Mouse (Mus musculus): ENCODE results near the gene Adam15. TPM values are rescaled to one million over a fixed set of nuclear protein-coding genes. Genes with fewer than 3 reads are reported as not detected.

Adam15 gene
- polyA plus RNA-seq, 1 experiment from 2014 or later, result 78.2 TPM

DNA sequence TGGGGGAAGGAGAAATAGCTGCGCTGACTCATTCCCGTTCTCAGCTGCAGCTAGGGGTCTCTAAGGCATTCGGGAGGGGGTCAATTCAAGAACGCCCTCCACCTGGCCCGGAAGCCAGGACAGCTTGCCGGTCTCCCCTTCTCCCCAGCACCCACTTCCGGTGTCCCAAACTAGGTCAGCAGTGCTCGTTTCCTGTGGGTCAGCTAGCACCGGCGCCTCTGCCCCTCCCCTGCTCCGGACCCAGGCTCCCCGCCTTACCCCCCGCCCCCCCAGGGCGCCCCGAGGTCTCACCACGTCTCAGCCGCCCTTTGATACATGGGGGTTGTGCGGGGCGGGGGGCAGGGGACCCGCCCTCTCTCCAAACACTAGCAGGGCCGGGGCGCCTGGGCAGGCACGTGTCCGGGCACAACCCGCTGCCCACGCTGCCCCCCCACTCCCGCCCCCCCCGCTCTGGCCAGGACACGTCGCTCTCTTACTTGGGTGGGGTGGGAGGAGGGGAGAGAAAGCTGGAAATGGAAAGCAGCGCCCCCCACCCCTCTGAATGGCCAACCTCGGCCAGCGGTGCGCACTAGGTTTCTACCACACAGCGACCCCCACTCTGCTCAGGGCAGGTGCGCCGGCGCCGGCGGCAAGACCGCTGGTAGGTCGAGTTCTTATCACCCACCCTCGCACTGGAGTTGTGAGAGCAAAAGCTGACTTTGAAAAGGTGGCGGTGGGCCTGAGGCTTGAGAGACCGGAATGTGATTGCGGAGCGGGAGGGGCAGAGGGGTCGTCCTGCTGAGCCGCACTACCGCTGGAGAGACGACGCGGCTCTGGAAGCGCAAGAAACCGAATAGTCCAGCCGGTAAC lies 42.1 kb upstream of the Adam15 start:
- under 1% methylated on average over 44 of the region's 56 CpGs for WGBS
- peaks cover 25% of the 10 kb centered on the region for H3K27me3 ChIP-seq (ENCODE audit: control insufficient read depth, insufficient read depth, low read depth, low read length)
- H3K9ac ChIP-seq (ENCODE audit: low read depth, low read length), result peak overlapping the region; percentile 72
- ATAC-seq, result no peak
- H3K4me1 ChIP-seq (ENCODE audit: control insufficient read depth, insufficient read depth, low read length), result peaks cover 60% of the 10 kb centered on the region
- peak overlapping the region; percentile 55 for H3K4me3 ChIP-seq (ENCODE audit: low read depth, low read length)
- no peaks in the 10 kb centered on the region for H3K9me3 ChIP-seq (replicated peaks; ENCODE audit: control insufficient read depth, low read length, poor library complexity, severe bottlenecking)
- H3K27ac ChIP-seq (ENCODE audit: low read length), result 0 out of 2 replicates have a peak overlapping the region, but pooled peaks have one; percentile 8
- H3K4me2 ChIP-seq (ENCODE audit: low read length), result peak overlapping the region; percentile 99
- H3K36me3 ChIP-seq (ENCODE audit: control insufficient read depth, insufficient read depth, low read length), result no peaks in the 10 kb centered on the region

GRCm38 (mm10) chr3:89390699-89391662 lies 41.2 kb upstream of the Adam15 start:
- no peak for ATAC-seq
- Histone ChIP-seq H3K9ac (ENCODE audit: low read depth, low read length) (peak overlapping the region; percentile 72), H3K27me3 (ENCODE audit: control insufficient read depth, insufficient read depth, low read depth, low read length) (peaks cover 21% of the 10 kb centered on the region), H3K4me2 (ENCODE audit: low read length) (peak overlapping the region; percentile 99), H3K4me3 (ENCODE audit: low read depth, low read length) (peak overlapping the region; percentile 55), H3K9me3 (replicated peaks; ENCODE audit: control insufficient read depth, low read length, poor library complexity, severe bottlenecking) (no peaks in the 10 kb centered on the region), H3K27ac (ENCODE audit: low read length) (0 out of 2 replicates have a peak overlapping the region, but pooled peaks have one; percentile 8), H3K36me3 (ENCODE audit: control insufficient read depth, insufficient read depth, low read length) (no peaks in the 10 kb centered on the region), H3K4me1 (ENCODE audit: control insufficient read depth, insufficient read depth, low read length) (peaks cover 53% of the 10 kb centered on the region)
- WGBS, result 11% methylated on average over 18 of the region's 19 CpGs

- peaks cover 45% of the 10 kb centered on the region for H3K4me1 ChIP-seq (ENCODE audit: control insufficient read depth, insufficient read depth, low read length)
- H3K27ac ChIP-seq (ENCODE audit: low read length), result no peak overlapping the region
- H3K4me2 ChIP-seq (ENCODE audit: low read length), result no peak overlapping the region
- no peak for ATAC-seq
- no peaks in the 10 kb centered on the region for H3K36me3 ChIP-seq (ENCODE audit: control insufficient read depth, insufficient read depth, low read length)
- 65% methylated on average over 3 of the region's 5 CpGs for WGBS
- H3K27me3 ChIP-seq (ENCODE audit: control insufficient read depth, insufficient read depth, low read depth, low read length), result peaks cover 17% of the 10 kb centered on the region
- no peaks in the 10 kb centered on the region for H3K9me3 ChIP-seq (replicated peaks; ENCODE audit: control insufficient read depth, low read length, poor library complexity, severe bottlenecking)
- H3K4me3 ChIP-seq (ENCODE audit: low read depth, low read length), result no peak overlapping the region
- no peak overlapping the region for H3K9ac ChIP-seq (ENCODE audit: low read depth, low read length)
Measured at GRCm38 (mm10) chr3:89390111-89390515, 40.3 kb upstream of the Adam15 start.

DNA sequence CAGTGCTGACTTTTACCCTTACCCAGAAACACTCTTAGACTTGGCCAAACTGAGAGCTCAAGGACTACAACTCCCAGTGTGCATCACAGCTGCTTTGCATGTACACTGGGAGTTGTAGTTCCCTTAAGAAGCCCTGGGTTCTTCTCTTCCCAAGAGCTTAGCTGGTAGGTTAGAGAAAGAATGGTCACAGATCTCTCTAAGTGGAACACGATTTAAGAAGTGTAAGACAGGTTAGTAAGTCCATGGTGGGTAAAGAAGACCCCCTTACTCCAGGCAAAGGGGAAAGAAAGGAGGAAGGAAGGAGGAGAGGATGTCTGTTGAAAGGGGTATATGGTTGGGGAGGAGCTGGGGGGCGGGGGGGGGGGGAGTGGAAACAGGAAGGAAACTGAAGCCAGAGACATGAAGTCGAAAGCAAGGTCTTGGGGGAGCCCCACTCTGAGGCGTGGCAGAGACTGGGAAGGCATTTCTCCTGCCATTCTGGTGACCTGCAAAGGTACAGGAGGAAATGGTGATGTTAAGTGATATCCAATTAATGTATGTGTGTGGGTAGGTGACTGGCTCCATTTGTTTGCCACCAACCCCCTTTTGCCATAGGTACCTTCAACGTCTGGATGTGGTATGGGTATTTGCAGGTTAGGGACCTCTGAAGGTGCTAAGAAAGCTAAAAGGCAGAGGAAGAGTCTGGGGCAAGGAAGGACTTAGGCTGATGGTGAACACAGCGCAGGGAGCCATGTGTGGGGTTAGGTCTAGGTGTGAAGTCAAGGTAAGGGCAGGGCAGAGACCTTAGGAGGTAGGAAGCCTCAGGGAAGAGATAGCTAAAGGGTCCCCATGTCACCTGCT lies 39.3 kb upstream of the Adam15 start:
- H3K36me3 ChIP-seq (ENCODE audit: control insufficient read depth, insufficient read depth, low read length), result no peaks in the 10 kb centered on the region
- no peak overlapping the region for H3K9ac ChIP-seq (ENCODE audit: low read depth, low read length)
- H3K4me1 ChIP-seq (ENCODE audit: control insufficient read depth, insufficient read depth, low read length), result peaks cover 35% of the 10 kb centered on the region
- H3K27me3 ChIP-seq (ENCODE audit: control insufficient read depth, insufficient read depth, low read depth, low read length), result peaks cover 10% of the 10 kb centered on the region; the same call in 1 of the 2 replicates
- ATAC-seq, result no peak
- no peak overlapping the region for H3K4me3 ChIP-seq (ENCODE audit: low read depth, low read length)
- WGBS, result 72% methylated on average over 6 of the region's 6 CpGs
- no peak overlapping the region for H3K4me2 ChIP-seq (ENCODE audit: low read length)
- no peak overlapping the region for H3K27ac ChIP-seq (ENCODE audit: low read length)
- no peaks in the 10 kb centered on the region for H3K9me3 ChIP-seq (replicated peaks; ENCODE audit: control insufficient read depth, low read length, poor library complexity, severe bottlenecking)

DNA sequence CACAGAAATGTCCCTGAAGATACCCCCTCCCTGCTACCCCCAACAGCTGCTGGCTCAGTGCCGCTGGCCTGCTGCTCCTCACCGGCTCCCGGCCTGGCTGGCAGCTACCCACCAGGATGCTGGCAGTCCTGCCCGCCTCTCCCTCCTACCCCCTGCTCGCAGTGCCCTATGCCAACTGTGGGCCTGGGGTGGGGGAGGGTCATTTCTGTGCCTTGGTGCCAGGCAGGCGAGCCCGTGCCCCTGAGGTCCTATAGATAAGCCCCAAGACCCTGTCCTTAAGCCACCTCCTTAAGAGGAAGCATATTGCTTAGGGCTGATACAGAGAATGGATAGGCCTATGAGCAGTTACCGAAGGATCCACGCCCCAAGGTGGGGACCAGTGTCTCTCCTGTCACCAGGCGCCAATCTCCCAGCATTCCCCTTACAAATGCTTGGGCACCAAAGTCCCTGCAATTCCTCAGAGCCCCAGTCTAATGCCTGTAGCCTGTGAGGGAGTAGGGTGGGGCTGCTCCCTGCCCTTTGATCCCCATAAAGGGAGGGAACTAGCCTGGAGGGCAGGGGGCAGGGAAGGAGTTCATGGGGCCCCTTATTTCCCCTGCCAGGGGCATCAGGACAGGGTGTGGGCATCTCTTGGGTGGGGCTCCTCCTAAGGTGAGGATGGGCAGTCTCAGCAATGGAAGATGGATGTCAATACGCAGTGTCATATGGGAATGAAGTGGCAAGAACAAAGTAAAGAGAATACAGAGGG lies 38.5 kb upstream of the Adam15 start:
- H3K4me3 ChIP-seq (ENCODE audit: low read depth, low read length), result no peak overlapping the region
- no peak overlapping the region for H3K27ac ChIP-seq (ENCODE audit: low read length)
- ATAC-seq, result 0 out of 2 replicates have a peak, but pooled peaks have one; percentile 1
- H3K36me3 ChIP-seq (ENCODE audit: control insufficient read depth, insufficient read depth, low read length), result no peaks in the 10 kb centered on the region
- H3K4me1 ChIP-seq (ENCODE audit: control insufficient read depth, insufficient read depth, low read length), result peaks cover 26% of the 10 kb centered on the region
- 0 out of 2 replicates have a peak, but pooled peaks cover 5% of the 10 kb centered on the region for H3K27me3 ChIP-seq (ENCODE audit: control insufficient read depth, insufficient read depth, low read depth, low read length)
- H3K4me2 ChIP-seq (ENCODE audit: low read length), result no peak overlapping the region
- 70% methylated on average over 11 of the region's 11 CpGs for WGBS
- H3K9me3 ChIP-seq (replicated peaks; ENCODE audit: control insufficient read depth, low read length, poor library complexity, severe bottlenecking), result no peaks in the 10 kb centered on the region
- no peak overlapping the region for H3K9ac ChIP-seq (ENCODE audit: low read depth, low read length)

GRCm38 (mm10) chr3:89387632-89388031 lies 37.8 kb upstream of the Adam15 start:
- H3K27me3 ChIP-seq (ENCODE audit: control insufficient read depth, insufficient read depth, low read depth, low read length), result 0 out of 2 replicates have a peak, but pooled peaks cover 3% of the 10 kb centered on the region
- H3K9ac ChIP-seq (ENCODE audit: low read depth, low read length), result no peak overlapping the region
- H3K4me2 ChIP-seq (ENCODE audit: low read length), result no peak overlapping the region
- WGBS, result 77% methylated on average over 11 of the region's 11 CpGs
- H3K36me3 ChIP-seq (ENCODE audit: control insufficient read depth, insufficient read depth, low read length), result no peaks in the 10 kb centered on the region
- no peak overlapping the region for H3K27ac ChIP-seq (ENCODE audit: low read length)
- no peak for ATAC-seq
- peaks cover 20% of the 10 kb centered on the region for H3K4me1 ChIP-seq (ENCODE audit: control insufficient read depth, insufficient read depth, low read length)
- H3K4me3 ChIP-seq (ENCODE audit: low read depth, low read length), result no peak overlapping the region
- no peaks in the 10 kb centered on the region for H3K9me3 ChIP-seq (replicated peaks; ENCODE audit: control insufficient read depth, low read length, poor library complexity, severe bottlenecking)

DNA sequence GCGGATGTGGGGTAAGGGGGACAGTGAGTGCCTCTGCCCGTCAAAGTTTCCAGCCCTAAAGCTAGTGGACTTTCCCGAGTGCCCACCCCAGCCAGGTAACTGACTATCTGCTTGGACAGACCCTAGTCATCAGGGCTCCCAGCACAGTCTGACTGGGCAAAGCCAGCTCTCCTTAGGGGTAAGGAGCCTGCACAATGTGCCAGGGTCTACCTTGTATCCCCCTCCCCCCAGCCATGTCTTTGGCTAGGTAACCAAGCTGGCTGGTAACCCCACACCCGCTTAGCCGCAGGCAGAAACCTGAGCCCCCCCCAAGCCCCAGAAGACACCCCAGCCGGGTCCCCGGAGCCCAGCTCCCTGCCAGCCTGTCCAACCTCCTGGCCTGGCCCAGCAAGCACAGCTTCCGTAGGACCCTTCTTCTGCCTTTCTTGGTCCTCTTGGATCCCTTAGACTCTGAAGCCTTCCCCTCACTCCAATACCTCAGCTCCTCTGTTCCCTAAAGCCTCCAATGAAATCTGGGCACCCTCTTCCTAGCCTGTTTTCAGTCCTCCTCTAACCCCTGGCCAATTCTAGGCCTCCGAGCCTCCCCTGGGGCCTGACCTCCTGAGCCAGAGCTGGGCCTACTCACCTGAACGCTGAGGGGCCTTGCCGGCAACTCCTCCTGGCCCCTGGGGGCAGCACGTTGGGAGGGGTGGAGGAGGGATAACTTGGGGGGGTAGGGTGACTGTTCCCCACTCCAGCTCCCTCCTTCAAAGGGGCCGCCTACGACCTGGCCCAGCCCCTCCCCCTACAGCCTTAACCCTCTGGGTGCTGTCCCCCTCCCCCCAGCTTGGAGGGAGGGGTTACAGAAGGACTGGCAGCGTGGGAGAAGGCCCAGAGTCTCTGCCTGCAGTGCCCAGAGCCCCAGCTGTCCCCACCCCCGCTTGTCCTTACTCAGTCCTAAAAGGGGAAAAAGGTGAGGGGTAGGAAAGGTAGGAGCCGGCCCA lies 36.9 kb upstream of the Adam15 start:
- H3K9me3 ChIP-seq (replicated peaks; ENCODE audit: control insufficient read depth, low read length, poor library complexity, severe bottlenecking), result no peaks in the 10 kb centered on the region
- 54% methylated on average over 17 of the region's 17 CpGs for WGBS
- no peak overlapping the region for H3K4me2 ChIP-seq (ENCODE audit: low read length)
- H3K27me3 ChIP-seq (ENCODE audit: control insufficient read depth, insufficient read depth, low read depth, low read length), result no peaks in the 10 kb centered on the region
- no peak overlapping the region for H3K9ac ChIP-seq (ENCODE audit: low read depth, low read length)
- H3K27ac ChIP-seq (ENCODE audit: low read length), result no peak overlapping the region
- H3K36me3 ChIP-seq (ENCODE audit: control insufficient read depth, insufficient read depth, low read length), result no peaks in the 10 kb centered on the region
- ATAC-seq, result no peak
- H3K4me1 ChIP-seq (ENCODE audit: control insufficient read depth, insufficient read depth, low read length), result peaks cover 11% of the 10 kb centered on the region
- no peak overlapping the region for H3K4me3 ChIP-seq (ENCODE audit: low read depth, low read length)
